Mouse (Mus musculus): ENCODE data around the gene Pank2. TPM values are rescaled to one million over a fixed set of nuclear protein-coding genes. Genes with fewer than 3 reads are reported as not detected.

The Pank2 gene
- polyA plus RNA-seq, 1 experiment from 2014 or later = 49.3 TPM

- Histone ChIP-seq H3K36me3 (ENCODE audit: control insufficient read depth, insufficient read depth, low read length) (no peaks in the 10 kb centered on the region), H3K4me1 (ENCODE audit: control insufficient read depth, insufficient read depth, low read length) (no peaks in the 10 kb centered on the region), H3K27me3 (ENCODE audit: control insufficient read depth, insufficient read depth, low read length) (no peaks in the 10 kb centered on the region), H3K4me2 (replicated peaks; ENCODE audit: low read depth, low read length) (no peak overlapping the region), H3K27ac (ENCODE audit: low read depth, low read length) (no peak overlapping the region), H3K9ac (ENCODE audit: low read depth, low read length) (no peak overlapping the region), H3K4me3 (ENCODE audit: low read length) (no peak overlapping the region), H3K9me3 (ENCODE audit: control insufficient read depth, low read length) (no peaks in the 10 kb centered on the region)
- 66% methylated on average over 1 of the region's 1 CpGs for WGBS
- ATAC-seq (ENCODE audit: low FRiP score, low TSS enrichment) = no peak
Observed at GRCm38 (mm10) chr2:131323675-131324074, 61.4 kb downstream of the Pank2 start.

DNA sequence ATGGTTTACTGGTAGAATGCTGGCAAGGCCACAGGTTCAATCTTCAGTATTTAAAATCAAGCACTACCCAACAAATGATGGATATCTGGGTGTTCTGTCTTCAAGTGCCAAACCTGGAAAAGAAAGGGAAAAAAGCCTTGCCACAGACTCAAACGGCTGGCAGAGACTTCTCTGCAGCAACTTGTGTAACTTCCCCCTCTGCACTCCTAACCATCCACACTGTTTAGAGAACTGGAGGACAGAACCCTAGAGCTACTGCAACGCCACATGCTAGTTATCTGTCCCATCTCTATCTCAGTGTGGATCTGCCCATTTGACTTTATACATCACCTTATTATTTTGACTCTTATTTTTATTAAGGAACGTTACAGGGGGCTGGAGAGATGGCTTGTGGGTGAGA is 63.7 kb downstream of the Pank2 start:
- Histone ChIP-seq H3K9me3 (ENCODE audit: control insufficient read depth, low read length) (no peaks in the 10 kb centered on the region), H3K27ac (ENCODE audit: low read depth, low read length) (no peak overlapping the region), H3K4me3 (ENCODE audit: low read length) (no peak overlapping the region), H3K36me3 (ENCODE audit: control insufficient read depth, insufficient read depth, low read length) (no peaks in the 10 kb centered on the region), H3K27me3 (ENCODE audit: control insufficient read depth, insufficient read depth, low read length) (no peaks in the 10 kb centered on the region), H3K4me2 (replicated peaks; ENCODE audit: low read depth, low read length) (no peak overlapping the region), H3K9ac (ENCODE audit: low read depth, low read length) (no peak overlapping the region), H3K4me1 (ENCODE audit: control insufficient read depth, insufficient read depth, low read length) (no peaks in the 10 kb centered on the region)
- WGBS = 65% methylated on average over 3 of the region's 3 CpGs
- ATAC-seq (ENCODE audit: low FRiP score, low TSS enrichment) = no peak

DNA sequence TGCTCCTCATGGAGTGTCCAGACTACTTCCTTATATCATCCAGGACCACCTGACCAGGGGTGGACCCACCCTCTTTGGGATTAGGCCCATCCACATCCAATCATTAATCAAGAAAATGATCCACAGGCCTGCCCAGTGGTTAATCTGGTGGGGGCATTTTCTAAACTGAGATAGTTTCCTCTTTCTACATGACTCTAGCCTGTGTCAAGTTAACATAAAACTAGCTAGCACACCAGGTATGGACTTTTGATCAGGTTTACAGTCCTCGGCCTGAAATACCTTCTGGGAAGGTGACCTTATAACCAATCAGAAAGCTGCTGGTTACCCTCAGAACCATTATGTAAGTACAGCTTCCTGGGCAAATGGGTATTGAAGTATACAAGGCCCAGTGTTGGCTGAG is 66.7 kb downstream of the Pank2 start:
- H3K9me3 ChIP-seq (ENCODE audit: control insufficient read depth, low read length) = no peaks in the 10 kb centered on the region
- 88% methylated on average over 1 of the region's 1 CpGs for WGBS
- no peak overlapping the region for H3K4me3 ChIP-seq (ENCODE audit: low read length)
- no peak overlapping the region for H3K27ac ChIP-seq (ENCODE audit: low read depth, low read length)
- no peak overlapping the region for H3K4me2 ChIP-seq (replicated peaks; ENCODE audit: low read depth, low read length)
- ATAC-seq (ENCODE audit: low FRiP score, low TSS enrichment) = no peak
- H3K27me3 ChIP-seq (ENCODE audit: control insufficient read depth, insufficient read depth, low read length) = no peaks in the 10 kb centered on the region
- H3K4me1 ChIP-seq (ENCODE audit: control insufficient read depth, insufficient read depth, low read length) = no peaks in the 10 kb centered on the region
- no peaks in the 10 kb centered on the region for H3K36me3 ChIP-seq (ENCODE audit: control insufficient read depth, insufficient read depth, low read length)
- no peak overlapping the region for H3K9ac ChIP-seq (ENCODE audit: low read depth, low read length)

DNA sequence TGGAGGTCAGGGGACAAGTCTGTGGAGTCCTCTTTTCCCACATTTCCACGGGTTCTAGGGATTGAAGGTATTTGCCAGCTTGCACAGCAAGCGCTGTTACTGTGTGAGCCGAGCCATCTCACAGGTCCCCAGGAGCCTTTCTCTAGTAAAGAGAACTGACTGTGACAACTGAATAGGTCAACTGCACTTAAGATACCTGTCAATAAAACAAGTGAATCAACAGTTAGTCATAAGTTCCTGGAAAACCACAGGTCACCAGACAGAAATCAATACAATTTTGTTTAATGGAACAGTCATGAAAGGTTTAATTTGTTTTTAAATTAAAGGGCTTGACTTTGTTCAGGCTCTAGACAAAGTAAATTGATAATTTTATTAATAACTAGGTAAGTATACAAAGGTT is 68.3 kb downstream of the Pank2 start:
- no peaks in the 10 kb centered on the region for H3K4me1 ChIP-seq (ENCODE audit: control insufficient read depth, insufficient read depth, low read length)
- no peak overlapping the region for H3K4me3 ChIP-seq (ENCODE audit: low read length)
- H3K9me3 ChIP-seq (ENCODE audit: control insufficient read depth, low read length) = no peaks in the 10 kb centered on the region
- no peaks in the 10 kb centered on the region for H3K27me3 ChIP-seq (ENCODE audit: control insufficient read depth, insufficient read depth, low read length)
- no peak overlapping the region for H3K4me2 ChIP-seq (replicated peaks; ENCODE audit: low read depth, low read length)
- H3K36me3 ChIP-seq (ENCODE audit: control insufficient read depth, insufficient read depth, low read length) = no peaks in the 10 kb centered on the region
- ATAC-seq (ENCODE audit: low FRiP score, low TSS enrichment) = no peak
- no peak overlapping the region for H3K9ac ChIP-seq (ENCODE audit: low read depth, low read length)
- 86% methylated on average over 3 of the region's 3 CpGs for WGBS
- H3K27ac ChIP-seq (ENCODE audit: low read depth, low read length) = no peak overlapping the region

GRCm38 (mm10) chr2:131337602-131338001 is 75.3 kb downstream of the Pank2 start:
- no peak for ATAC-seq (ENCODE audit: low FRiP score, low TSS enrichment)
- Histone ChIP-seq H3K36me3 (ENCODE audit: control insufficient read depth, insufficient read depth, low read length) (no peaks in the 10 kb centered on the region), H3K4me2 (replicated peaks; ENCODE audit: low read depth, low read length) (no peak overlapping the region), H3K9me3 (ENCODE audit: control insufficient read depth, low read length) (no peaks in the 10 kb centered on the region), H3K27ac (ENCODE audit: low read depth, low read length) (no peak overlapping the region), H3K4me1 (ENCODE audit: control insufficient read depth, insufficient read depth, low read length) (0 out of 2 replicates have a peak, but pooled peaks cover 7% of the 10 kb centered on the region), H3K9ac (ENCODE audit: low read depth, low read length) (no peak overlapping the region), H3K4me3 (ENCODE audit: low read length) (no peak overlapping the region), H3K27me3 (ENCODE audit: control insufficient read depth, insufficient read depth, low read length) (no peaks in the 10 kb centered on the region)
- WGBS = 71% methylated on average over 6 of the region's 6 CpGs

- no peaks in the 10 kb centered on the region for H3K27me3 ChIP-seq (ENCODE audit: control insufficient read depth, insufficient read depth, low read length)
- 85% methylated on average over 3 of the region's 3 CpGs for WGBS
- H3K4me2 ChIP-seq (replicated peaks; ENCODE audit: low read depth, low read length) = no peak overlapping the region
- H3K9ac ChIP-seq (ENCODE audit: low read depth, low read length) = no peak overlapping the region
- H3K4me1 ChIP-seq (ENCODE audit: control insufficient read depth, insufficient read depth, low read length) = 0 out of 2 replicates have a peak, but pooled peaks cover 6% of the 10 kb centered on the region
- no peaks in the 10 kb centered on the region for H3K9me3 ChIP-seq (ENCODE audit: control insufficient read depth, low read length)
- H3K27ac ChIP-seq (ENCODE audit: low read depth, low read length) = no peak overlapping the region
- no peak overlapping the region for H3K4me3 ChIP-seq (ENCODE audit: low read length)
- no peaks in the 10 kb centered on the region for H3K36me3 ChIP-seq (ENCODE audit: control insufficient read depth, insufficient read depth, low read length)
- ATAC-seq (ENCODE audit: low FRiP score, low TSS enrichment) = no peak
Observed at GRCm38 (mm10) chr2:131344449-131344848, 82.2 kb downstream of the Pank2 start.

- no peak overlapping the region for H3K9ac ChIP-seq (ENCODE audit: low read depth, low read length)
- no peaks in the 10 kb centered on the region for H3K4me1 ChIP-seq (ENCODE audit: control insufficient read depth, insufficient read depth, low read length)
- H3K9me3 ChIP-seq (ENCODE audit: control insufficient read depth, low read length) = no peaks in the 10 kb centered on the region
- H3K27me3 ChIP-seq (ENCODE audit: control insufficient read depth, insufficient read depth, low read length) = no peaks in the 10 kb centered on the region
- H3K36me3 ChIP-seq (ENCODE audit: control insufficient read depth, insufficient read depth, low read length) = no peaks in the 10 kb centered on the region
- H3K4me3 ChIP-seq (ENCODE audit: low read length) = no peak overlapping the region
- no peak overlapping the region for H3K27ac ChIP-seq (ENCODE audit: low read depth, low read length)
- ATAC-seq (ENCODE audit: low FRiP score, low TSS enrichment) = no peak
- no peak overlapping the region for H3K4me2 ChIP-seq (replicated peaks; ENCODE audit: low read depth, low read length)
- WGBS = 38% methylated on average over 3 of the region's 3 CpGs
Observed at GRCm38 (mm10) chr2:131345556-131345955, 83.3 kb downstream of the Pank2 start.

Small RNA genes lying within 50 kb of the gene (microRNA-seq; reads per million reads assigned to microRNA genes)
- 68.4 reads per million, percentile 48 among the genes with 10 or more reads in this experiment for gene Mir103-2

Other genes with a start within 250 kb of the Pank2 start
- gene Gfra4, start 219.4 kb upstream of the Pank2 start, polyA plus RNA-seq (2014; fragmentation: Nextera tagmentation; extraction: Ambion mirVana) = 17.2 and 17.8 TPM in 2 replicates
- 0.89 and 1.0 TPM in 2 replicates for gene Adam33, start 198.7 kb upstream of the Pank2 start, polyA plus RNA-seq (2014; fragmentation: Nextera tagmentation; extraction: Ambion mirVana)
- gene Siglec1, start 175.7 kb upstream of the Pank2 start, polyA plus RNA-seq (2014; fragmentation: Nextera tagmentation; extraction: Ambion mirVana) = 0.27 and 0.47 TPM in 2 replicates
- 8.6 and 10.0 TPM in 2 replicates for gene Hspa12b, start 135.2 kb upstream of the Pank2 start, polyA plus RNA-seq (2014; fragmentation: Nextera tagmentation; extraction: Ambion mirVana)
- gene Gm11037, start 129.0 kb upstream of the Pank2 start, polyA plus RNA-seq (2014; fragmentation: Nextera tagmentation; extraction: Ambion mirVana) = not detected in 2 replicates
- gene 1700037H04Rik, start 102.4 kb upstream of the Pank2 start, polyA plus RNA-seq (2014; fragmentation: Nextera tagmentation; extraction: Ambion mirVana) = 99.3 and 101 TPM in 2 replicates
- gene Cenpb, start 82.4 kb upstream of the Pank2 start, polyA plus RNA-seq (2014; fragmentation: Nextera tagmentation; extraction: Ambion mirVana) = 6.9 and 8.0 TPM in 2 replicates
- gene Cdc25b, start 75.5 kb upstream of the Pank2 start, polyA plus RNA-seq (2014; fragmentation: Nextera tagmentation; extraction: Ambion mirVana) = 41.5 and 55.7 TPM in 2 replicates
- 3.4 and 5.1 TPM in 2 replicates for gene Spef1, start 75.2 kb upstream of the Pank2 start, polyA plus RNA-seq (2014; fragmentation: Nextera tagmentation; extraction: Ambion mirVana)
- 22.2 and 23.7 TPM in 2 replicates for gene Ap5s1, start 55.4 kb upstream of the Pank2 start, polyA plus RNA-seq (2014; fragmentation: Nextera tagmentation; extraction: Ambion mirVana)
- 19.7 and 23.7 TPM in 2 replicates for gene Mavs, start 28.4 kb upstream of the Pank2 start, polyA plus RNA-seq (2014; fragmentation: Nextera tagmentation; extraction: Ambion mirVana)
- 3.9 and 4.8 TPM in 2 replicates for gene Rnf24, start 90.4 kb downstream of the Pank2 start, polyA plus RNA-seq (2014; fragmentation: Nextera tagmentation; extraction: Ambion mirVana)
- gene Smox, start 229.0 kb downstream of the Pank2 start, polyA plus RNA-seq (2014; fragmentation: Nextera tagmentation; extraction: Ambion mirVana) = 27.4 and 29.1 TPM in 2 replicates